Mouse (Mus musculus) inflammation-experienced regulatory T-cells, adult 6 months (primary cell): ENCODE results near the gene Omt2b. TPM values are rescaled to one million over a fixed set of nuclear protein-coding genes. Genes with fewer than 3 reads are reported as not detected.

ENCODE experiments used
- polyA plus RNA-seq, 3 experiments: library from polyadenylated mRNA; unstranded; fragments of 100-300 nt; shearing (Covaris generic); gene quantifications; one replicate each; pipeline ENCODE4 v1.2.1; 2017

Gene Omt2b
- polyA plus RNA-seq, 3 experiments from 2014 or later = not detected

Other genes starting within 250 kb of the Omt2b start
- 10 to 100 TPM; 21.0 to 23.3 (median 21.8) TPM for gene Fbxo9, start 218.5 kb upstream of the Omt2b start, polyA plus RNA-seq
- gene Ick, start 218.4 kb upstream of the Omt2b start, polyA plus RNA-seq = 1 to 10 TPM; 4.7 to 8.9 (median 6.9) TPM
- 10 to 100 TPM in 2 of 3 experiments, under 1 TPM in 1; 0.62 to 23.4 (median 19.3) TPM for gene Gsta4, start 144.8 kb upstream of the Omt2b start, polyA plus RNA-seq
- not detected for gene Gsta1, start 96.9 kb upstream of the Omt2b start, polyA plus RNA-seq
- gene Gm3776, start 70.5 kb upstream of the Omt2b start, polyA plus RNA-seq = not detected
- gene Gm10639, start 37.7 kb upstream of the Omt2b start, polyA plus RNA-seq = not detected
- gene Omt2a, start 12.8 kb upstream of the Omt2b start, polyA plus RNA-seq = not detected
- gene Gsta2, start 28.2 kb downstream of the Omt2b start, polyA plus RNA-seq = not detected
- gene Dppa5a, start 40.6 kb downstream of the Omt2b start, polyA plus RNA-seq = not detected
- not detected for gene Ooep, start 51.1 kb downstream of the Omt2b start, polyA plus RNA-seq
- gene Ddx43, start 68.2 kb downstream of the Omt2b start, polyA plus RNA-seq = 1 to 10 TPM; 1.8 to 5.2 (median 3.1) TPM
- gene Cgas, start 115.6 kb downstream of the Omt2b start, polyA plus RNA-seq = 1 to 10 TPM; 2.4 to 4.1 (median 2.5) TPM
- gene Mto1, start 120.6 kb downstream of the Omt2b start, polyA plus RNA-seq = 10 to 100 TPM; 12.8 to 19.9 (median 16.0) TPM
- under 1 TPM in 1 of 3 experiments, not detected in 2; 0.40 TPM for gene Gm17324, start 121.2 kb downstream of the Omt2b start, polyA plus RNA-seq
- gene Eef1a1, start 161.6 kb downstream of the Omt2b start, polyA plus RNA-seq = over 10,000 TPM in 2 of 3 experiments, 1,000 to 10,000 TPM in 1; 7,660 to 11,983 (median 10,337) TPM